Mouse (Mus musculus) hindbrain, postnatal 0 days (tissue): Measurements from ENCODE around the gene Grk6. TPM values are rescaled to one million over a fixed set of nuclear protein-coding genes. Genes with fewer than 3 reads are reported as not detected.

Source experiments
- ATAC-seq: fragments of 200-750 bp; cut with Nextera tagmentation; 2 replicates; pipeline ENCODE4 v1.8.0; 2017; ENCODE audit warnings: mild to moderate bottlenecking, moderate TSS enrichment, moderate library complexity
- DNase-seq: peaks from one replicate; pipeline ENCODE4 v3.0.0-alpha.2; 2015; ENCODE audit warnings: low spot score
- H3K27ac ChIP-seq: fragments of 300-500 bp; sonication (generic); 2 replicates; pipeline ENCODE4 v1.5.1; 2014; ENCODE audit warnings: mild to moderate bottlenecking
- H3K27me3 ChIP-seq: fragments of 300-500 bp; sonication (generic); 2 replicates; pipeline ENCODE4 v1.6.1; 2014; ENCODE audit warnings: low read length, mixed read lengths; ENCODE audit not compliant: insufficient read depth
- H3K36me3 ChIP-seq: fragments of 300-500 bp; sonication (generic); 2 replicates; pipeline ENCODE4 v1.6.1; 2014; ENCODE audit warnings: low read length, mixed read lengths; ENCODE audit not compliant: insufficient read depth
- H3K4me1 ChIP-seq: fragments of 300-500 bp; sonication (generic); 2 replicates; pipeline ENCODE4 v1.6.1; 2014; ENCODE audit warnings: antibody characterized with exemption, low read length, mixed read lengths; ENCODE audit not compliant: insufficient read depth
- H3K4me2 ChIP-seq: fragments of 300-500 bp; sonication (generic); 2 replicates; pipeline ENCODE4 v1.6.1; 2014; ENCODE audit warnings: low read depth, mild to moderate bottlenecking, low read length, moderate library complexity, mixed read lengths
- H3K4me3 ChIP-seq: fragments of 300-500 bp; sonication (generic); 2 replicates; pipeline ENCODE4 v1.5.1; 2014; ENCODE audit warnings: low read length
- H3K9ac ChIP-seq: fragments of 300-500 bp; sonication (generic); replicated peaks from 2 replicates; pipeline ENCODE4 v1.6.1; 2014; ENCODE audit warnings: mild to moderate bottlenecking, low read length, moderate library complexity, mixed read lengths
- H3K9me3 ChIP-seq: fragments of 300-500 bp; sonication (generic); 2 replicates; pipeline ENCODE4 v1.6.1; 2016; ENCODE audit warnings: low read length, mixed read lengths
- CTCF ChIP-seq: IDR thresholded peaks from 2 replicates; pipeline ENCODE4 v1.5.1; 2016; ENCODE audit warnings: antibody characterized with exemption, control low read depth, low read depth
- WGBS: fragments of 180-500 bp; shearing (Covaris S2); extraction: QIAGEN DNeasy Blood & Tissue Kit; methylation state at CpG from one replicate; pipeline ENCODE4 v1.1.7; 2014; 5-methylcytosine and 5-hydroxymethylcytosine counted together
- polyA plus RNA-seq: library from polyadenylated mRNA; unstranded; fragments of >200 nt; fragmentation: Nextera tagmentation; extraction: Ambion mirVana; gene quantifications from 2 replicates; pipeline ENCODE4 v1.2.1, GENCODE M21; 2015
- total RNA-seq: library from RNA; depleted of rRNA; stranded (reverse); fragments of >200 nt; gene quantifications from 2 replicates; pipeline ENCODE4 v1.2.3, GENCODE M21; 2014; rRNA removed

Gene Grk6
- total RNA-seq (72.2 and 72.6 TPM in 2 replicates), polyA plus RNA-seq (34.7 and 35.5 TPM in 2 replicates)

DNA sequence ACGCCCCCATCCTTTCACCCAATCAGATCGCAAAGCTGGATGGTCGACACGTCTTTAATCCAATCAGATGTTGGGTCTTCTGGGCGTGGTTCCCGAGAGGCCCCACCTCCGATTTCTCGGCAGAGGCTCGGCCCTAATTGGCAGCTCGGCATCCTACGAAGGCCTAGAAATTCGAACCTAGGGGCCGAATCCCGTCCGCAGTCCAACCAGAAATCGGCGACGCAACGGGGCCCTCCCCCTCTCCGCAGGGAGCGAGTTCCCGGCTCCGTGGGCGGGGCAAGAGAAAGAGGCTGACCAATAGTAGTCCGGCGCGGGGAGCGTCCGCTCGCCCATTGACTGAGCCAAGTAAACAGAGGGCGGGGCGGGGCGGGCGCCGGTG is at the start of gene Grk6:
Gene Grk6, plus strand, starts transcription at position 136 of the 379 bp plus-strand sequence.
- H3K27me3 ChIP-seq, result no peaks in the 10 kb centered on the region
- H3K9ac ChIP-seq, result peak within 1 kb of the TSS; percentile 87
- no peak for TF ChIP-seq CTCF
- H3K36me3 ChIP-seq, result no peaks in the 10 kb centered on the region
- H3K9me3 ChIP-seq, result no peaks in the 10 kb centered on the region
- H3K4me2 ChIP-seq, result peak within 1 kb of the TSS; percentile 90
- under 1% methylated on average over 34 of the region's 35 CpGs for WGBS
- peak within 1 kb of the TSS; percentile 80 for H3K4me3 ChIP-seq
- peaks cover 21% of the 10 kb centered on the region for H3K4me1 ChIP-seq
- DNase-seq (peak; percentile 100), ATAC-seq (peak; percentile 97)
- H3K27ac ChIP-seq, result peak within 1 kb of the TSS; percentile 94

DNA sequence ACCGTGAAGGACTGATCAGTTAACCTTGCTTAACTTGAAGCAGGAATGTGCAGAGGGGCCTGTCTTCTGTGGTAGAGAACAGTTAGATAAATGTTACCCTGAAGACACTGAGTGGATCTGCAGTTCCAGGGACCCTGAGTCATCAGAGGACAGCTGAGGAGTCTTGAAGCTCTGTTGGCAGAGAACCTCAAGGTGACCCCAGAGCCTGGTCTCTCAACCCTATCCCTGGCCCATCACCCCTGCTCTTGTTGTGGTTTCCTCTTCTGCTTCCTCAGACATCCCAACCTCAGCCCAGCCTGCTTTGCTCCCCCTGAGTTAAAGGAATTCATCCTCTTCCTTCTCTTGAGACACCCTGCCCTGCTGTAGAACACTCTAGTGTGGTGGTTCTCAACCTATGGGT is 46.8 kb upstream of the Grk6 start, which contains the start of gene Slc34a1:
Gene Slc34a1, plus strand, starts transcription at position 100 of the 400 bp plus-strand sequence.
- Histone ChIP-seq H3K36me3 (no peaks in the 10 kb centered on the region), H3K27me3 (no peaks in the 10 kb centered on the region), H3K9ac (no peak within 1 kb of the TSS), H3K4me2 (no peak within 1 kb of the TSS), H3K9me3 (no peaks in the 10 kb centered on the region), H3K27ac (no peak within 1 kb of the TSS), H3K4me3 (no peak within 1 kb of the TSS), H3K4me1 (no peaks in the 10 kb centered on the region)
- 93% methylated on average over 1 of the region's 1 CpGs for WGBS
- no peak for DNase-seq
- TF ChIP-seq CTCF, result no peak
- ATAC-seq, result no peak

DNA sequence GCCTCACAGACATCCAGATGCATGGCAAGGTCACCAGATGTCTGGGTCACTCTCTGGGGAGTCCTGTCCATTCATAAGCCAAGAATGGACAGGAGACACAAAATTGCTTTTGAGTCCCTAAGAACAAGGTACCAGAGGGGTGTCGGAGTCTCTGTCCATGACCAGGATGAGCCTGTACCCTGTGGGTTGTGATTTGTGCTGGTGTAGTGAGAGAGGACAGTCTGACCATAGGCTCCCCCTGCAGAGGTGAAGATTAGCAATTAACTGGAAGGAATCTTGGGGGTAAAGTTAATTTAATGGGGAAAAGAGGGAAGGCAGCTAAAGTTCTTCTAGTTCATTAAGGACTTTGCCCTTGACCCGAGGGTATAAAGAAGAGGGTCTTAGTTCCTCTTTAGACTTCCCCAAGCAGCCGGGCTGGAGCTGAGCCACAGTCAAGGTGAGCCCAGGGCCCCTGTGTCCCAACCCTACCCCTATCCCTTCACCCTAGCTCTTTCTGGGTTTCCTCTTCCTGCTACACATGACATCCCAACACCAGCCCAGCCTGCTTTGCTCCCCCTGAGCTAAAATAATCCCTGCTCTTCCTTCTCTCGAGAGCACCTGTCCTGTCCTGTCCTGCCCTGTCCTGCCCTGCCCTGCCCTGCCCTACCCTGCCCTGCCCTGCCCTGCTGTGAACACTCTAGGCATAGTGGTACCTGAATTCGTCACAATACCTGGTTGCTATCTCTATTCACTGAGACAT is 45.4 kb upstream of the Grk6 start:
- Histone ChIP-seq H3K9me3 (no peaks in the 10 kb centered on the region), H3K4me1 (no peaks in the 10 kb centered on the region), H3K27me3 (no peaks in the 10 kb centered on the region), H3K4me3 (no peak overlapping the region), H3K27ac (no peak overlapping the region), H3K36me3 (no peaks in the 10 kb centered on the region), H3K9ac (no peak overlapping the region), H3K4me2 (no peak overlapping the region)
- no peak for TF ChIP-seq CTCF
- 73% methylated on average over 5 of the region's 5 CpGs for WGBS
- ATAC-seq (no peak), DNase-seq (no peak)

GRCm38 (mm10) chr13:55400039-55400346 is 44.9 kb upstream of the Grk6 start:
- no peak for TF ChIP-seq CTCF
- H3K4me1 ChIP-seq, result no peaks in the 10 kb centered on the region
- no peak overlapping the region for H3K9ac ChIP-seq
- DNase-seq (no peak), ATAC-seq (no peak)
- no peak overlapping the region for H3K27ac ChIP-seq
- 83% methylated on average over 1 of the region's 1 CpGs for WGBS
- H3K4me3 ChIP-seq, result no peak overlapping the region
- no peak overlapping the region for H3K4me2 ChIP-seq
- no peaks in the 10 kb centered on the region for H3K27me3 ChIP-seq
- no peaks in the 10 kb centered on the region for H3K36me3 ChIP-seq
- no peaks in the 10 kb centered on the region for H3K9me3 ChIP-seq

GRCm38 (mm10) chr13:55403266-55403665 is 41.6 kb upstream of the Grk6 start:
- DNase-seq (peak; percentile 32), ATAC-seq (peak; percentile 13; the same call in 1 of the 2 replicates)
- Histone ChIP-seq H3K4me2 (no peak overlapping the region), H3K27me3 (no peaks in the 10 kb centered on the region), H3K4me1 (peaks cover 5% of the 10 kb centered on the region; the same call in 1 of the 2 replicates), H3K4me3 (no peak overlapping the region), H3K9me3 (no peaks in the 10 kb centered on the region), H3K27ac (no peak overlapping the region), H3K36me3 (no peaks in the 10 kb centered on the region), H3K9ac (no peak overlapping the region)
- no peak for TF ChIP-seq CTCF
- WGBS, result 52% methylated on average over 7 of the region's 7 CpGs

- no peaks in the 10 kb centered on the region for H3K27me3 ChIP-seq
- no peak overlapping the region for H3K4me3 ChIP-seq
- TF ChIP-seq CTCF, result no peak
- no peak overlapping the region for H3K4me2 ChIP-seq
- DNase-seq, result no peak
- H3K36me3 ChIP-seq, result no peaks in the 10 kb centered on the region
- 63% methylated on average over 15 of the region's 15 CpGs for WGBS
- no peak for ATAC-seq
- H3K4me1 ChIP-seq, result peaks cover 5% of the 10 kb centered on the region; the same call in 1 of the 2 replicates
- no peak overlapping the region for H3K27ac ChIP-seq
- H3K9ac ChIP-seq, result no peak overlapping the region
- H3K9me3 ChIP-seq, result no peaks in the 10 kb centered on the region
Measured at GRCm38 (mm10) chr13:55403935-55404852, 40.7 kb upstream of the Grk6 start.
